Mouse (Mus musculus) heart, embryonic 15.5 days (tissue): ENCODE measurements at regions not wholly inside any gene's neighbourhood (a gene's known extent, or its start where the extent isn't known, plus 50 kb on each side); places are given as distances from the start of the nearest gene placed in this dataset.

Experiments used
- ATAC-seq: fragments of 200-750 bp; cut with Nextera tagmentation; replicated peaks from 2 replicates; pipeline ENCODE4 v1.8.0; 2017; ENCODE audit warnings: low read depth, moderate TSS enrichment; ENCODE audit not compliant: insufficient number of reproducible peaks, insufficient read depth, low FRiP score
- H3K27ac ChIP-seq: fragments of 300-500 bp; sonication (generic); 2 replicates; pipeline ENCODE4 v1.5.1; 2015; ENCODE audit warnings: mild to moderate bottlenecking, inconsistent platforms
- H3K27me3 ChIP-seq: fragments of 300-500 bp; sonication (generic); 2 replicates; pipeline ENCODE4 v1.6.1; 2015; ENCODE audit warnings: inconsistent platforms
- H3K36me3 ChIP-seq: fragments of 300-500 bp; sonication (generic); 2 replicates; pipeline ENCODE4 v1.6.1; 2015; ENCODE audit warnings: mild to moderate bottlenecking, inconsistent platforms
- H3K4me1 ChIP-seq: fragments of 300-500 bp; sonication (generic); replicated peaks from 2 replicates; pipeline ENCODE4 v1.6.1; 2015; ENCODE audit warnings: inconsistent platforms
- H3K4me2 ChIP-seq: fragments of 300-500 bp; sonication (generic); 2 replicates; pipeline ENCODE4 v1.6.1; 2015; ENCODE audit warnings: inconsistent platforms, mild to moderate bottlenecking, moderate library complexity
- H3K4me3 ChIP-seq: fragments of 300-500 bp; sonication (generic); 2 replicates; pipeline ENCODE4 v1.5.1; 2015; ENCODE audit warnings: mild to moderate bottlenecking, inconsistent platforms
- H3K9ac ChIP-seq: fragments of 300-500 bp; sonication (generic); 2 replicates; pipeline ENCODE4 v1.6.1; 2015; ENCODE audit warnings: mild to moderate bottlenecking, inconsistent platforms
- H3K9me3 ChIP-seq: fragments of 300-500 bp; sonication (generic); replicated peaks from 2 replicates; pipeline ENCODE4 v1.6.1; 2016; ENCODE audit warnings: inconsistent platforms
- WGBS: fragments of 180-500 bp; shearing (Covaris S2); methylation state at CpG from one replicate; pipeline ENCODE4 v1.1.7; 2015; ENCODE audit warnings: mixed read lengths; 5-methylcytosine and 5-hydroxymethylcytosine counted together

GRCm38 (mm10) chr19:19421706-19422105 is 310.7 kb upstream of the Rorb start:
- no peaks in the 10 kb centered on the region for H3K9me3 ChIP-seq
- WGBS: 41% methylated on average over 6 of the region's 6 CpGs
- peak overlapping the region; percentile 62 for H3K27ac ChIP-seq

More at GRCm38 (mm10) chr19:19421706-19422105, 310.7 kb upstream of the Rorb start:
- peak overlapping the region; percentile 40 for H3K4me2 ChIP-seq
- H3K27me3 ChIP-seq: no peaks in the 10 kb centered on the region
- H3K36me3 ChIP-seq: no peaks in the 10 kb centered on the region
- H3K9ac ChIP-seq: no peak overlapping the region
- H3K4me1 ChIP-seq: peaks cover 5% of the 10 kb centered on the region; the same call in 1 of the 2 replicates
- no peak overlapping the region for H3K4me3 ChIP-seq
- peak; percentile 60; the same call in 1 of the 2 replicates for ATAC-seq
